Mouse (Mus musculus): ENCODE data around the gene Anapc7. TPM values are rescaled to one million over a fixed set of nuclear protein-coding genes. Genes with fewer than 3 reads are reported as not detected.

Gene Anapc7
- 39.4 and 40.2 TPM in 2 replicates for polyA plus RNA-seq (2015; fragmentation: Nextera tagmentation; extraction: Ambion mirVana)

- ATAC-seq (replicated peaks; ENCODE audit: extremely low read depth, insufficient read depth, low FRiP score): 0 out of 2 replicates have a peak, but pooled peaks have one; percentile 20
- H3K9me3 ChIP-seq (replicated peaks; ENCODE audit: control insufficient read depth, low read length): no peaks in the 10 kb centered on the region
- H3K9ac ChIP-seq (ENCODE audit: low read length): peak within 1 kb of the TSS; percentile 96
- H3K4me1 ChIP-seq (ENCODE audit: control insufficient read depth, insufficient read depth, low read length): peaks cover 18% of the 10 kb centered on the region
- no peaks in the 10 kb centered on the region for H3K36me3 ChIP-seq (ENCODE audit: control insufficient read depth, insufficient read depth)
- no peaks in the 10 kb centered on the region for H3K27me3 ChIP-seq (ENCODE audit: control insufficient read depth, insufficient read depth, low read length)
- peak within 1 kb of the TSS; percentile 92 for H3K4me3 ChIP-seq (ENCODE audit: low read length)
- peak within 1 kb of the TSS; percentile 89 for H3K27ac ChIP-seq (ENCODE audit: low read length)
- 21% methylated on average over 17 of the region's 17 CpGs for WGBS
- peak within 1 kb of the TSS; percentile 91 for H3K4me2 ChIP-seq (ENCODE audit: low read depth, low read length)
Observed at GRCm38 (mm10) chr5:122421271-122422068, at the start of gene Anapc7. Gene Anapc7, plus strand, starts transcription at chr5:122421693.

DNA sequence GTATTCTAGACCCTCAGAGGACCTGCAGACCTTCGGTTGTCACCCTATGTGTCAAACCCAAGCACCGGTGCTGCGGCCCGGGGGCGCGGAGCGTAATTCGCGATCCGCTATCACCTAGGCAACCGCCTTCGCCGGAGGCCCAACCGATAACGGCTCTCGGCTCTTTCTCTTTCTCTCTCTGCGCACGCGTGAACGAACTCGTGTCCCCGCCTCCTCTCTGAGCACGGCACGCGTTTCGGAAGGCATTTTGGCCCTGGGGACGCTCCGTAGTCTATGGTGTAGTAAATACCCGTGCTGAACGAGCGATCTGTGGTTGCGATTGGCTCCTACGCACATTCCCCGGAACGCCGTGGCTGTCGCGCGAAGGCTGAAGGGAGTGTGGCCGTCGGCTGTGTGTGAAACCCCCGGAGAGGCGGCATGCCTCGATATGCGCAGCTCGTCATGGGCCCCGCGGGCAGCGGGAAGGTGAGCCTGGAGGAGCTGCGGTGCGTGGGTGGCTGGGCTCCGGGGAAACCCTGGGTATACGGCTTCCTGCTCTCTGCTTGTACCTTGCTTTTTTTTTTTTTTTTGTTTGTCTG lies 49.2 kb upstream of the Anapc7 start, which contains the start of gene Fam216a:
Gene Fam216a, minus strand, starts transcription at position 173 of the 578 bp plus-strand sequence.
- peak within 1 kb of the TSS; percentile 97 for H3K27ac ChIP-seq (ENCODE audit: low read length)

DNA sequence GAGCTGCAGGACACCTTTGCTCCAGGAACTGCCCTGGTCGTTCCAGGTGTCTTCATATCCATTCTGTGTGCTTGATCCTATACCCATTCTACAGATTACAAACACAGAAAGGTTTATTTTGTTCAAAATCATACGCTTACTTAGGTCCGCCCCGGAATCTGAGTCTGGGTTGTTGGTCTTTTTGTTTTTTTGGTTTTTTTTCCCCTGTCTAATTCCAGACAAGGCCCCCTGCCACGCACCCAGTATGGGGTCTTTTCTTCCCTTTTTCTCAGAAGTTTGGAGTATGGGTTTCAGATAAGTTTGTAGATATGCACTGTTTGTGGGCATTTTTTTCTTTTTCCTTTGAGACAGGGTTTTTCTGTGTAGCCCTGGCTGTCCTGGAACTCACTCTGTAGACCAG lies 48.6 kb upstream of the Anapc7 start:
- 6% methylated on average over 5 of the region's 5 CpGs for WGBS

More for the DNA sequence above, 49.2 kb upstream of the Anapc7 start, which contains the start of gene Fam216a:
- Histone ChIP-seq H3K4me1 (ENCODE audit: control insufficient read depth, insufficient read depth, low read length) (peaks cover 11% of the 10 kb centered on the region), H3K27me3 (ENCODE audit: control insufficient read depth, insufficient read depth, low read length) (no peaks in the 10 kb centered on the region), H3K9me3 (replicated peaks; ENCODE audit: control insufficient read depth, low read length) (no peaks in the 10 kb centered on the region), H3K36me3 (ENCODE audit: control insufficient read depth, insufficient read depth) (peaks cover 13% of the 10 kb centered on the region), H3K4me2 (ENCODE audit: low read depth, low read length) (peak within 1 kb of the TSS; percentile 74), H3K4me3 (ENCODE audit: low read length) (peak within 1 kb of the TSS; percentile 91), H3K9ac (ENCODE audit: low read length) (peak within 1 kb of the TSS; percentile 86)
- peak; percentile 96 for ATAC-seq (replicated peaks; ENCODE audit: extremely low read depth, insufficient read depth, low FRiP score)
- WGBS: under 1% methylated on average over 53 of the region's 53 CpGs

DNA sequence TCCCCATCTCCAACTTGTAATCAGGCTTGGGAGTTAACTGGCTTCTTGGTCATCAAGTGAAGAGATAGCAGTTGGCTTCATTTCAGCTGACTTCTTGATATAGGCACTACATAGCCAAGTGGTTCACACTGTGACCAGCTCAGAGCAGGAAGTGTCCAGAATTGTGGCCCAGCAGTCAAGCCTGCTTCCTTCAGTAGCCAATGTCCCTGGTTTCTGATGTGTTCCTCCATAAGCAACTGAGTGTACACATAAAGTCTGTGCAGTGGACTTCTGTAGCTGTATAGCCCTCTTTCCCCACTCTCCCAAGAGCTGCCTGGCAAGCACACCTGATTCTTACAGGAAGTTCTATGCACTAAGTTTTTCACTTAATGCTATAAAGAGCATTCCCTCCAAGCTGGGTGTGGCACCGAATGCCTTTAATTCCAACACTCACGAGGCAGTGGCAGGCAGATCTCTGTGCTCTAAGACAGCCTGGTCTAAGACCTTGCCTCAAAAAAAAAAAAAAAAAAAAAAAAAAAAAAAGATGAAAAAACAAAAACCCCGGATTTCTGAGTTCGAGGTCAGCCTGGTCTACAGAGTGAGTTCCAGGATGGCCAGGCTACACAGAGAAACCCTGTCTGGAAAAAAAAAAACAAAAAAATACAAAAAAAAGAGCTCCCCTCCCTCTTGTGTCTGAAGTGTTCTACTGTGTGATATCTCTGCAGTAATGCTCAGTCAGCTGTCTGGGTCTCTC lies 44.2 kb upstream of the Anapc7 start:
- H3K4me2 ChIP-seq (ENCODE audit: low read depth, low read length): no peak overlapping the region
- H3K36me3 ChIP-seq (ENCODE audit: control insufficient read depth, insufficient read depth): peaks cover 14% of the 10 kb centered on the region
- ATAC-seq (replicated peaks; ENCODE audit: extremely low read depth, insufficient read depth, low FRiP score): no peak
- WGBS: 87% methylated on average over 4 of the region's 4 CpGs
- H3K27ac ChIP-seq (ENCODE audit: low read length): no peak overlapping the region
- H3K27me3 ChIP-seq (ENCODE audit: control insufficient read depth, insufficient read depth, low read length): no peaks in the 10 kb centered on the region
- H3K9ac ChIP-seq (ENCODE audit: low read length): no peak overlapping the region
- no peaks in the 10 kb centered on the region for H3K9me3 ChIP-seq (replicated peaks; ENCODE audit: control insufficient read depth, low read length)
- H3K4me1 ChIP-seq (ENCODE audit: control insufficient read depth, insufficient read depth, low read length): peaks cover 8% of the 10 kb centered on the region
- H3K4me3 ChIP-seq (ENCODE audit: low read length): no peak overlapping the region

More for the DNA sequence above, 48.6 kb upstream of the Anapc7 start:
- Histone ChIP-seq H3K9me3 (replicated peaks; ENCODE audit: control insufficient read depth, low read length) (no peaks in the 10 kb centered on the region), H3K4me1 (ENCODE audit: control insufficient read depth, insufficient read depth, low read length) (peaks cover 11% of the 10 kb centered on the region), H3K4me3 (ENCODE audit: low read length) (peak overlapping the region; percentile 91), H3K27ac (ENCODE audit: low read length) (peak overlapping the region; percentile 87), H3K9ac (ENCODE audit: low read length) (peak overlapping the region; percentile 79), H3K4me2 (ENCODE audit: low read depth, low read length) (peak overlapping the region; percentile 74), H3K36me3 (ENCODE audit: control insufficient read depth, insufficient read depth) (peaks cover 7% of the 10 kb centered on the region), H3K27me3 (ENCODE audit: control insufficient read depth, insufficient read depth, low read length) (no peaks in the 10 kb centered on the region)
- no peak for ATAC-seq (replicated peaks; ENCODE audit: extremely low read depth, insufficient read depth, low FRiP score)

GRCm38 (mm10) chr5:122378171-122378570 lies 43.3 kb upstream of the Anapc7 start:
- no peaks in the 10 kb centered on the region for H3K27me3 ChIP-seq (ENCODE audit: control insufficient read depth, insufficient read depth, low read length)
- H3K4me2 ChIP-seq (ENCODE audit: low read depth, low read length): no peak overlapping the region
- no peak overlapping the region for H3K4me3 ChIP-seq (ENCODE audit: low read length)
- ATAC-seq (replicated peaks; ENCODE audit: extremely low read depth, insufficient read depth, low FRiP score): no peak
- WGBS: 92% methylated on average over 12 of the region's 12 CpGs
- H3K4me1 ChIP-seq (ENCODE audit: control insufficient read depth, insufficient read depth, low read length): peaks cover 3% of the 10 kb centered on the region
- H3K36me3 ChIP-seq (ENCODE audit: control insufficient read depth, insufficient read depth): peaks cover 17% of the 10 kb centered on the region
- H3K27ac ChIP-seq (ENCODE audit: low read length): no peak overlapping the region
- H3K9ac ChIP-seq (ENCODE audit: low read length): no peak overlapping the region
- H3K9me3 ChIP-seq (replicated peaks; ENCODE audit: control insufficient read depth, low read length): no peaks in the 10 kb centered on the region

GRCm38 (mm10) chr5:122379374-122380155 lies 41.9 kb upstream of the Anapc7 start:
- Histone ChIP-seq H3K9me3 (replicated peaks; ENCODE audit: control insufficient read depth, low read length) (no peaks in the 10 kb centered on the region), H3K4me1 (ENCODE audit: control insufficient read depth, insufficient read depth, low read length) (no peaks in the 10 kb centered on the region), H3K4me2 (ENCODE audit: low read depth, low read length) (no peak overlapping the region), H3K27ac (ENCODE audit: low read length) (no peak overlapping the region), H3K9ac (ENCODE audit: low read length) (no peak overlapping the region), H3K27me3 (ENCODE audit: control insufficient read depth, insufficient read depth, low read length) (no peaks in the 10 kb centered on the region), H3K4me3 (ENCODE audit: low read length) (no peak overlapping the region), H3K36me3 (ENCODE audit: control insufficient read depth, insufficient read depth) (peaks cover 17% of the 10 kb centered on the region)
- ATAC-seq (replicated peaks; ENCODE audit: extremely low read depth, insufficient read depth, low FRiP score): peak; percentile 63; the same call in 1 of the 2 replicates
- WGBS: 53% methylated on average over 11 of the region's 11 CpGs

- no peak overlapping the region for H3K4me3 ChIP-seq (ENCODE audit: low read length)
- no peak overlapping the region for H3K9ac ChIP-seq (ENCODE audit: low read length)
- 89% methylated on average over 5 of the region's 5 CpGs for WGBS
- H3K4me2 ChIP-seq (ENCODE audit: low read depth, low read length): no peak overlapping the region
- no peaks in the 10 kb centered on the region for H3K36me3 ChIP-seq (ENCODE audit: control insufficient read depth, insufficient read depth)
- no peak overlapping the region for H3K27ac ChIP-seq (ENCODE audit: low read length)
- peaks cover 9% of the 10 kb centered on the region for H3K4me1 ChIP-seq (ENCODE audit: control insufficient read depth, insufficient read depth, low read length)
- no peaks in the 10 kb centered on the region for H3K27me3 ChIP-seq (ENCODE audit: control insufficient read depth, insufficient read depth, low read length)
- ATAC-seq (replicated peaks; ENCODE audit: extremely low read depth, insufficient read depth, low FRiP score): no peak
- H3K9me3 ChIP-seq (replicated peaks; ENCODE audit: control insufficient read depth, low read length): no peaks in the 10 kb centered on the region
Observed at GRCm38 (mm10) chr5:122390006-122390405, 31.5 kb upstream of the Anapc7 start.

- Histone ChIP-seq H3K27me3 (ENCODE audit: control insufficient read depth, insufficient read depth, low read length) (no peaks in the 10 kb centered on the region), H3K36me3 (ENCODE audit: control insufficient read depth, insufficient read depth) (no peaks in the 10 kb centered on the region), H3K4me1 (ENCODE audit: control insufficient read depth, insufficient read depth, low read length) (peaks cover 9% of the 10 kb centered on the region), H3K9ac (ENCODE audit: low read length) (no peak overlapping the region), H3K27ac (ENCODE audit: low read length) (no peak overlapping the region), H3K4me3 (ENCODE audit: low read length) (no peak overlapping the region), H3K4me2 (ENCODE audit: low read depth, low read length) (no peak overlapping the region), H3K9me3 (replicated peaks; ENCODE audit: control insufficient read depth, low read length) (no peaks in the 10 kb centered on the region)
- ATAC-seq (replicated peaks; ENCODE audit: extremely low read depth, insufficient read depth, low FRiP score): no peak
Observed at GRCm38 (mm10) chr5:122390671-122391070, 30.8 kb upstream of the Anapc7 start.

Measured in heart, embryonic 16.5 days (tissue).